Mouse (Mus musculus) lung, adult 2 months (tissue): ENCODE results near the gene Dok4. TPM values are rescaled to one million over a fixed set of nuclear protein-coding genes. Genes with fewer than 3 reads are reported as not detected.
A peak's percentile ranks its signal among the peaks of the same experiment; 100 is the strongest.
"Not testable (repeated sequence)": the region's sequence is repeated elsewhere in the genome, so short reads cannot be mapped to it uniquely, and the experiment has no call there.

ENCODE experiments used
- DNase-seq: peaks from one replicate; pipeline ENCODE4 v3.0.0; 2022
- H3K4me1 ChIP-seq: fragments of 200-500 bp; 2 replicates; pipeline ENCODE4 v1.6.1; 2011; ENCODE audit warnings: low read length; ENCODE audit not compliant: control insufficient read depth, insufficient read depth
- H3K4me3 ChIP-seq: fragments of 200-500 bp; replicated peaks from 2 replicates; pipeline ENCODE3; 2011; ENCODE audit warnings: low read depth, mild to moderate bottlenecking, control low read depth, low read length; ENCODE audit errors: extremely low read depth
- CTCF ChIP-seq: fragments of 200-500 bp; IDR thresholded peaks from 2 replicates; pipeline ENCODE4 v1.5.1; 2011; ENCODE audit warnings: mild to moderate bottlenecking, low read length, control low read depth; ENCODE audit not compliant: insufficient read depth
- POLR2A ChIP-seq: fragments of 200-500 bp; IDR thresholded peaks from 2 replicates; pipeline ENCODE4 v1.6.1; 2011; ENCODE audit warnings: low read depth, mild to moderate bottlenecking, control low read depth, low read length, borderline replicate concordance; ENCODE audit errors: extremely low read depth
- WGBS: fragments of 180-500 bp; shearing (Covaris S2); methylation state at CpG from one replicate; pipeline ENCODE4 v1.1.7; 2018; 5-methylcytosine and 5-hydroxymethylcytosine counted together
- polyA plus RNA-seq: library from polyadenylated mRNA; depleted of rRNA; stranded (reverse); fragments of >200 nt; gene quantifications from 2 replicates; pipeline ENCODE4 v1.2.3, GENCODE M21; 2012

Dok4 gene
- polyA plus RNA-seq, 1 experiment, result 39.6 TPM

DNA sequence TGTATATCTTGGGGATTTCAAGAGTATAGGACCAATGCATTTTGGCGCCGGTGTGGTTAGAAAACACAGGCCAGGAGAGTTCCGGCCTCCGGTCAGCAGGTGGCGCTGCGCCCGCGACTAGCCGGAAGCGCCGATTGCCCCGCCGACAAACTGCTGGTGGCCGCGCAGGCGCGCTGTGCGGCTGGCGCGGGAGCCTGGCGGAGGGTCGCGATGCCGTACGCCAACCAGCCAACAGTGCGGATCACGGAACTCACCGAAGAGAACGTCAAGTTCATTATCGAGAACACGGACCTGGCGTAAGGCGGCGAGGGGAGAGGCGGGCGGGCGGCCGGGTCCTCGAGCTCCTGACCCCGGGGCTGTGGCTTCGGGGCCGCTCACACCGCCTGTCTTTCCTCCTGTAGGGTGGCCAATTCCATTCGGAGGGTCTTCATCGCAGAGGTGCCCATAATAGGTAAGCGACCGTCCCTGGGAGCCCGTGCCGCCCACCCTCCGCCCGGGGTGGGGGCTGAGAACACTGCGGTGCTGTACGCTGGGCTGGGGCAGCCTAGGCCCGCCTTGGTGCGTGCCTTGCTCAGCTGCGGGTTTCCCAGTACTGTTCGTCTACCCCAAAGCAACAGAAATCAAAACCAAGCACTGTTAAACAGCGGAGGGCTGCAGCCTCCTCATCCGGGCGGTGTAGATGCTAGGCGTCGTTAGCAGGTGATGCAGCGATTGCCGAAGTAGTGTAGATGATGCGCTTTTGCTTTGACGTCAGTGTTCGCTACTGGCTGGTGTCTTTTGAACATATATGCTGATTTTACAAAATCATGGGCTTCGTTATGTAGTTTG, 18.6 kb downstream of the Dok4 start, which contains the start of gene Polr2c:
Gene Polr2c, plus strand, starts transcription at position 105 of the 828 bp plus-strand sequence.
- DNase-seq, result peak; percentile 90
- under 1% methylated on average over 68 of the region's 68 CpGs for WGBS
- TF ChIP-seq CTCF (peak; percentile 56), POLR2A (peak; percentile 79; the same call in 1 of the 2 replicates)
- Histone ChIP-seq H3K4me1 (no peaks in the 10 kb centered on the region), H3K4me3 (peak within 1 kb of the TSS; percentile 75)

DNA sequence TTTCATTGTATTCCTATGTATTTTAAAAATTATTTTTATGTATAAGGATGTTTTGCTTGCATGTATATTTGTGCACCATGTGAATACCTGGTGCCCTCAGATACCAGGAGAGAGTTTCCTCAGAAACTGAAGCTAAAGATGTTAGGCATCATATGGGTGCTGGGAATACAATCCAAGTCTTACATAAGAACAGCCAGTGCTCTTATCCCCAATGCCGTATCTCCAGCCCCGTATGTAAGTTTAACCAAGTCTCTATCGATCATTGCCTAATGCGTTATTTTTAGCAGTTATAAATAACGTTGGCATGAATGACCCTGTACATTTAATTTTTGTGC, 19.2 kb downstream of the Dok4 start:
- TF ChIP-seq POLR2A (no peak), CTCF (no peak)
- no peaks in the 10 kb centered on the region for H3K4me1 ChIP-seq
- no peak overlapping the region for H3K4me3 ChIP-seq
- WGBS, result 27% methylated on average over 5 of the region's 5 CpGs
- DNase-seq, result no peak

DNA sequence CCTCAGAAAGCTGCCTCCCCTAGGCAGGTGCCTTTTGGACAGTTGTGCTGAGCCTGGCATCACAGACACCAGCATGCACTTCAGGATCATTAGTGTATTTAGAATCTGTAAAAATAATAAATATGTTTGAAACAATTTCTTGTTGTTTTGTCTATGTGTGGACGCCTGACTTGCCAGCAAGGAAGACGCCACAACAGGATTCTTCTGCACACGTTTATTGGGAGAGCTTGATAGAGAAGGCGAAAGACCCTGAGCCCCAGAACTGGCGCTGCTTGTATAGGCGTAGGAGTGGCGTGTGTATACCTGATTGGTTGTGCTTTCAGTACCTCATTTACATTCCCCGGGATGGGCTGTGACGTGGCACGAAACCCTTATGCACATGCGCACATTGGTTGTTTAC, 21.4 kb downstream of the Dok4 start:
- not testable (repeated sequence) for DNase-seq, H3K4me3 ChIP-seq, H3K4me1 ChIP-seq
- 89% methylated on average over 11 of the region's 11 CpGs for WGBS

DNA sequence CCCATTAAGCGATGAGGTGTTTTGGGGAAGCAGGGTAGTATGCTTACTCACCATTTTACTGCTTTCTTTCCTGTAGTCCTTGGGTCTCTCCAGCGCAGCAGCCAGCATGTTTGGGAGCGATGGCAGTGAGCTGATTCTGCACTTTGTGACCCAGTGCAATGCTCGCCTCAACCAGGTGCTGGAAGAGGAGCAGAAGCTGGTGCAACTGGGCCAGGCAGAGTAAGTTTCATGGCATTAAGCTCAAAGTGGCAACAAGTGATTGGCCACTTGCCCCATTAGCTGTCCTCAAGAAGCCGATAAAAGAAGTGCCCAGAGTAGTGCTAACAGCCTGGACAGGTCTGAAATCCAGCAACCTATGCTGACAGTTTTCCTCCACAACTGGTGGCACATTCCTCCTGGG, 26.1 kb downstream of the Dok4 start:
- Histone ChIP-seq H3K4me1 (no peaks in the 10 kb centered on the region), H3K4me3 (no peak overlapping the region)
- TF ChIP-seq POLR2A, result no peak
- TF ChIP-seq CTCF, result no peak
- no peak for DNase-seq
- 92% methylated on average over 5 of the region's 5 CpGs for WGBS

DNA sequence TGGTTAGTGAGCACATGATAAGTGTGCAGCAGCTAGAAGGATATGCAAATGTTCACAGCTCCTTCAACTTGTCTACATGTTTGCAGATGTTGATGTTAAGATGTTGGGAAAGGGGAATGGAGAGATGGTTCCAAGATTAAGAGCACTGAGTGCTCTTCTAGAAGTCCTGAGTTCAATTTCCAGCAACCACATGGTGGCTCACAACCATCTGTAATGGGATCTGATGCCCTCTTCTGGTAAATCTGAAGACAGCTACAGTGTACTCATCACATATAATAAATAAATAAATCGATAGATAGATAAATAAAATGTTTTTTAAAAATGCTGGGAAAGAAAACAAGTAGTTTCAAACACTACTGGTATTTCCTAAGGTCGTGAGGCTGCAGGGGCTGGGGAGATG, 34.9 kb downstream of the Dok4 start:
- Histone ChIP-seq H3K4me3 (no peak overlapping the region), H3K4me1 (no peaks in the 10 kb centered on the region; the same call in 1 of the 2 replicates)
- WGBS, result 39% methylated on average over 2 of the region's 2 CpGs
- no peak for DNase-seq
- TF ChIP-seq POLR2A (no peak), CTCF (no peak)

DNA sequence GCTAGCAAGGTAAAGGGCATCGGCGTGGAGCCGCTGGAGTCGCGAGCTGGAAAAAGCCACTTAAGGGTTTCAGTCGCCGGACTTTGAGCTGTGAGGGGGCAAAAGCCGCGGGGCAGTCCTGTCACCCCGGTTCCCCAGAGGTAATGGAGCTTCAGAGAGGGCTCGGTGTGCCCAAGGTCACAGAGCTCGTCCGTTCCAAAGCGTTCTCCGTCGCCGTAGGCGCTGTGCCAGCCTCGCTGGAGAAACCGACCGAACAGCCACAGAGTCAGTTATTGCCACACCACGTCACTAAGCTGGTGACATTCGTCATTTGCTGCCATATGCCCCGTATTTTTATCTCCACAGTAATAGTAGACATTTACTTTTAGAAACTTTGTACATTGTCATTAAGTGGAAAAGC, 37.5 kb downstream of the Dok4 start:
- peak overlapping the region; percentile 80 for H3K4me3 ChIP-seq
- peak; percentile 85 for DNase-seq
- WGBS, result under 1% methylated on average over 24 of the region's 24 CpGs
- no peak for TF ChIP-seq CTCF
- TF ChIP-seq POLR2A, result peak; percentile 31; the same call in 1 of the 2 replicates
- no peaks in the 10 kb centered on the region; the same call in 1 of the 2 replicates for H3K4me1 ChIP-seq

DNA sequence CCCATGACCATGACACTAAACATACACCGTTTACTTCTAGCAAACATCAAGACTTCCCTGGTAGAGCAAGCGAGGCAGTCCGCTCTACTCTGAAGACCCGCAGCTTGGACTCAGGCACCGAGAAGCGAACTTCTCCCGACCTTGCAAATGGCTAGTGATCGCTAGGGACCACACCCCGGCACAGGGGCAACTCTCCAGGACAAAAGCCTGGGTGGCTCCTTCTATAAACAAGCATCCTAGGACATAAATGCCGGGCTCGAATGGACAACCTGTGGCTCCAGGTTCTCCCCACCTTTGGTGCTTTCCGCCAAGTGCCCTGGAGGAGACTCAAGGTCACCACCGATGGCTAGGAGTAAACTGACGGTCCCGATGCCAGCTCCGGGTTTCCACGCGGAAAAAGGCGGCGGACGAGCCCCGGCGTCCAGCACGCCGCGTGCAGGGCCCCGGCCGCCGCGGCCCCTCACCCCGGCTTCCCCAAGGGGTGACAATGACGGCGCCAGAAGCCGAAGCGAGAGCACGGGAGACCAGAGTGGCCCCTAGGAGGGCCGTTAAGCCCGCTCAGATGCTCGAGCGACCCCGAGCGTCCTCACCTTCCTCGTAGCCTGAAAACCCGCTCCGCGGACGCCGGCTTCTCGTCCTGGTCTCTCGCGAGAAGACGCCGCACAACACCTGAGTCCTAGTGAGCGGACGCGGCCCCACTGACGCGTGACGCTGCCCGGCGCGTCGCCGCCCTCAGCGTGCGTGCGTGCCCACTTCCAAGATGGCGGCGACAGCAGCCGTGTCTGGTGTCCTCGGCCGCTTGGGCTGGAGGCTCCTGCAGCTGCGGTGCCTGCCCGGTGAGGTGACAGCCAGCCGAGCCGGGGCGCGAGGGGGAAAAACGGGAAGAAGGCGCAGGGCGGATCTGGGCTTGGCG, 38.2 kb downstream of the Dok4 start, which contains the start of the genes Coq9 and Ciapin1:
Gene Coq9, plus strand, starts transcription at position 660 of the 913 bp plus-strand sequence.
Gene Ciapin1, minus strand, starts transcription at position 697 of the 913 bp plus-strand sequence.
- peak; percentile 92 for DNase-seq
- TF ChIP-seq CTCF (no peak), POLR2A (peak; percentile 84)
- Histone ChIP-seq H3K4me1 (no peaks in the 10 kb centered on the region; the same call in 1 of the 2 replicates), H3K4me3 (peak within 1 kb of the TSS; percentile 82)
- WGBS, result under 1% methylated on average over 82 of the region's 82 CpGs

DNA sequence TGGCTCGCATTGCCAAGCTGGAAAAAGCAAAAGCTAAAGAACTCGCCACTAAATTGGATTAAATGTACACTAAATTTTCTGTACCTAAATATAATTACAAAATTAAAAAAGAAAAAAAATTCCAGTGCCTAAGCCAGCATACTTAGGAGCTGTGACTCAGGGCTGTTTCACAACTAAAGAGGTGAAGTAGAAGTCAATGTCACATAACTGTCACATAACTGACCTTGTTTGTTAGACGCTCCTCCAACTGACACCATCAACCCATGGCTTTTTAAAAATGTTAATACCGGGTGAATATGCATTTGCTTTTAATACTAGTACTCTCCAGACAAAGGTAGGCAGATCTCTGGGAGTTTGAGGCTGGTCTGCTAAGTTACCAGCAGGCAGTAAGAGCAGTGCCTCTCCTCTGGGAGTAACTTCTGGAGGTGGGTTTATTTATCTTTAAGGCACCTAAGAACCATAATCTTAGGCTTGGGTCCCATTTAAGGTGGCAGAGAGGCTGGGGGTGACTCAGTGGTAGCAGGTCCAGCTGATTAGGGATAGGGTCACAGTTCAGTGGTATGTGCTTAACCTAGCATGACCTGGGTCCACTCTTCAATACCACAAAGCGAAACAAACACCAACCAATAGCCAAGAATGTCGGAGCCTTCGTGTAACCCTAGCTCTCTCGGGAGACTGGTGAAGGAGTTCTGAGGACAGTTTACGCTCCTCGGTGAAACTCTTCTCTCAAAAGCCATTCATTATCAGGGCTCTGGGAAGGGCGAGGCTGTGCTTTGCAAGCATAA, 39.5 kb downstream of the Dok4 start:
- TF ChIP-seq POLR2A (no peak), CTCF (no peak)
- DNase-seq, result no peak
- H3K4me3 ChIP-seq, result no peak overlapping the region
- H3K4me1 ChIP-seq, result no peaks in the 10 kb centered on the region; the same call in 1 of the 2 replicates
- WGBS, result 54% methylated on average over 11 of the region's 11 CpGs

DNA sequence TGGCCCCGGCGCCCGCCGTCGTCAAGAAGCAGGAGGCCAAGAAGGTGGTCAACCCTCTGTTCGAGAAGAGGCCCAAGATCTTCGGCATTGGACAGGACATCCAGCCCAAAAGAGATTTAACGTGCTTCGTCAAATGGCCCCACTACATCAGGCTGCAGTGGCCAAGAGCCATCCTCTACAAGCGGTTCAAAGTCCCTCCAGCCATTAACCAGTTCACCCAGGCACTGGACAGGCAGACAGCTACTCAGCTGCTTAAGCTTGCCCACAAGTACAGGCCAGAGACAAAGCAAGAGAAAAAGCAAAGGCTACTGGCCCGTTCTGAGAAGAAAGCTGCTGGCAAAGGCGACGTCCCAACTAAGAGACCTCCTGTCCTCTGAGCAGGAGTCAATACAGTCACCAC, 40.4 kb downstream of the Dok4 start:
- DNase-seq, H3K4me3 ChIP-seq, H3K4me1 ChIP-seq: not testable (repeated sequence)
- WGBS, result 94% methylated on average over 13 of the region's 13 CpGs

DNA sequence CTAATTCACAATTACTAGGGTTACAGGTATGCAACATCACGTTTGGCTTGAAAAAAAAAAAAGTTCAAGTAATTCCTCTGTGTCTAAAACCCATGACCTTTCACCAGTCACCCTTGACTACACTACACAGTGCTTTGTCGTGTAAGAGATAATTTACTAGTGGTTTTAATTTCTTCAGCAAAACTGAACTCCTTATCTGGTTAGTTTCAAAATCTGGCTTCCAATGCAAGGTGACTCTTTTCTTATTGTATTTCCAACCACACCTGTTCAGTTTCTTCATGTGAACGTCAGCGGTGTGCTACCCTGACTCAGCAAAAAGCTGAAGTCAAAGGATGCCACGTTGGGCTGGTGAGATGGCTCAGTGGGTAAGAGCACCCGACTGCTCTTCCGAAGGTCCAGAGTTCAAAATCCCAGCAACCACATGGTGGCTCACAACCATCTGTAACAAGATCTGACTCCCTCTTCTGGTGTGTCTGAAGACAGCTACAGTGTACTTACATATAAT, 42.2 kb downstream of the Dok4 start:
- not testable (repeated sequence) for DNase-seq, H3K4me3 ChIP-seq, H3K4me1 ChIP-seq
- 70% methylated on average over 7 of the region's 7 CpGs for WGBS
